Mouse (Mus musculus): ENCODE measurements around the gene Kcnn3. TPM values are rescaled to one million over a fixed set of nuclear protein-coding genes. Genes with fewer than 3 reads are reported as not detected.

The Kcnn3 gene
- polyA plus RNA-seq, 2 experiments, result 4.1 to 5.9 TPM

DNA sequence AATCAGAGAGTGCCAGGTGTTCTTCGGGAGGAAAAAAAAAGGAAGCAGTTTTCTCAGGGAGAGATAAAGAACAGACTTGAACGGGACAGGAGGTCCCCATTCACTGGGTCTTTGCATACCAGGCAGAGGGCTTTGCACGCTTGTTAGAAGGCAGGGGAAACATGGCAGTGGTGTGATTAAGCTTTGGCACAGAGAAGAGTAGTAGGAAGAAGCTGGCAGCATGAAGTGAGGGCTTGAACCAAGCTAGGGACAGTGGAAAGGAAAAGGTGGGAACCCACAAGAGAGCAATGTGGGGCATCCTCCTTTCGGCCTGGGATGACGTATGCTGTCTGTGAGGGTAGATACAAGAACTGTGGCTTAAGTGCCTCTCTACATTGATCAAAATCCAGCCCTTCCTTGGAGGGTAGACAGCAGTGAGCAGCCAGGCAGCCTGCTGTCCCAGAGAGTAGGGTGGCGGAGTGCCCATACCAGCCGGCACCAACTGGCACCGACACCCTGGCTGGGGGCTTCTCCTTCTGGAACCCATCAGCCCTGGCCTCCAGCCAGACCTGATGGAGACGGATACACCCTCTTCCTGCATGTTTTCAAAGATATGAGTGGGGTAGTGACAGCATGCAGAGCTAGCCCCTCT lies 19.9 kb downstream of the Kcnn3 start:
- Histone ChIP-seq H3K4me3 (replicated peaks; ENCODE audit: low read length) (no peak overlapping the region), H3K9ac (ENCODE audit: low read depth, low read length, severe bottlenecking) (no peak overlapping the region), H3K27ac (replicated peaks; ENCODE audit: low read depth, low read length) (no peak overlapping the region), H3K4me2 (replicated peaks; ENCODE audit: low read depth, low read length, severe bottlenecking) (no peak overlapping the region), H3K27me3 (ENCODE audit: control insufficient read depth, insufficient read depth, low read length) (no peaks in the 10 kb centered on the region), H3K36me3 (ENCODE audit: control insufficient read depth, insufficient read depth, low read length) (no peaks in the 10 kb centered on the region), H3K4me1 (ENCODE audit: control insufficient read depth, insufficient read depth, low read length) (no peaks in the 10 kb centered on the region), H3K9me3 (ENCODE audit: control insufficient read depth, low read length) (no peaks in the 10 kb centered on the region)
- no peak for TF ChIP-seq POLR2A (IDR thresholded peaks at IDR 0.05; ENCODE audit: borderline replicate concordance, extremely low read depth, insufficient read depth, insufficient read length)
- no peak for ATAC-seq (ENCODE audit: low FRiP score, low read depth)
- DNase-seq (ENCODE audit: low spot score), result no peak
- WGBS, result 65% methylated on average over 9 of the region's 9 CpGs

DNA sequence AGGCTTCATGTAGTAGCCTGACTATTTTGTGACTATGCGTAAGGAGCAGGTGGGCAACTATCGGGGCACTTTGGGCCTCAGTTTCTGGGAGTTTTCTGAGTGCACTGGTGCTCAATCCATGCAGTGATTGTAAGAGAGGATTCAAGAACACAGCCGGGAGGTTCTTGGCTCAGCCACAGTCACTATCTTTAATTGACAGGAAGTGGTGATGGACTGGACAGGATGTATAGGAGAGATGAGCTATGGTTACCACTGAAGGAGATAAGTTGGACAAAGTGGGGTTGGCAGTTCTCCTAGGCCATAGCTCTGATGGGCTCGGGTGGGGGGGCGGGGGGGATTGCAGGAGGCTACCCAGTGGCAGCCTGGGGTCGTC lies 20.4 kb downstream of the Kcnn3 start:
- Histone ChIP-seq H3K27me3 (ENCODE audit: control insufficient read depth, insufficient read depth, low read length) (no peaks in the 10 kb centered on the region), H3K4me2 (replicated peaks; ENCODE audit: low read depth, low read length, severe bottlenecking) (no peak overlapping the region), H3K4me3 (replicated peaks; ENCODE audit: low read length) (no peak overlapping the region), H3K36me3 (ENCODE audit: control insufficient read depth, insufficient read depth, low read length) (no peaks in the 10 kb centered on the region), H3K9me3 (ENCODE audit: control insufficient read depth, low read length) (no peaks in the 10 kb centered on the region), H3K4me1 (ENCODE audit: control insufficient read depth, insufficient read depth, low read length) (no peaks in the 10 kb centered on the region), H3K27ac (replicated peaks; ENCODE audit: low read depth, low read length) (no peak overlapping the region), H3K9ac (ENCODE audit: low read depth, low read length, severe bottlenecking) (no peak overlapping the region)
- ATAC-seq (ENCODE audit: low FRiP score, low read depth) (no peak), DNase-seq (ENCODE audit: low spot score) (no peak)
- WGBS, result 88% methylated on average over 6 of the region's 6 CpGs
- no peak for TF ChIP-seq POLR2A (IDR thresholded peaks at IDR 0.05; ENCODE audit: borderline replicate concordance, extremely low read depth, insufficient read depth, insufficient read length)

- no peak overlapping the region for H3K9ac ChIP-seq (ENCODE audit: low read depth, low read length, severe bottlenecking)
- ATAC-seq (ENCODE audit: low FRiP score, low read depth) (no peak), DNase-seq (ENCODE audit: low spot score) (no peak)
- H3K9me3 ChIP-seq (ENCODE audit: control insufficient read depth, low read length), result no peaks in the 10 kb centered on the region
- H3K4me3 ChIP-seq (replicated peaks; ENCODE audit: low read length), result no peak overlapping the region
- no peak overlapping the region for H3K27ac ChIP-seq (replicated peaks; ENCODE audit: low read depth, low read length)
- no peak overlapping the region for H3K4me2 ChIP-seq (replicated peaks; ENCODE audit: low read depth, low read length, severe bottlenecking)
- 24% methylated on average over 5 of the region's 5 CpGs for WGBS
- no peaks in the 10 kb centered on the region for H3K36me3 ChIP-seq (ENCODE audit: control insufficient read depth, insufficient read depth, low read length)
- no peaks in the 10 kb centered on the region for H3K4me1 ChIP-seq (ENCODE audit: control insufficient read depth, insufficient read depth, low read length)
- TF ChIP-seq POLR2A (IDR thresholded peaks at IDR 0.05; ENCODE audit: borderline replicate concordance, extremely low read depth, insufficient read depth, insufficient read length), result no peak
- H3K27me3 ChIP-seq (ENCODE audit: control insufficient read depth, insufficient read depth, low read length), result no peaks in the 10 kb centered on the region
These were observed 27.0 kb downstream of the Kcnn3 start for GRCm38 (mm10) chr3:89546951-89547350.

GRCm38 (mm10) chr3:89548805-89549204 lies 28.8 kb downstream of the Kcnn3 start:
- Histone ChIP-seq H3K4me3 (replicated peaks; ENCODE audit: low read length) (no peak overlapping the region), H3K4me1 (ENCODE audit: control insufficient read depth, insufficient read depth, low read length) (no peaks in the 10 kb centered on the region), H3K4me2 (replicated peaks; ENCODE audit: low read depth, low read length, severe bottlenecking) (no peak overlapping the region), H3K36me3 (ENCODE audit: control insufficient read depth, insufficient read depth, low read length) (no peaks in the 10 kb centered on the region), H3K27me3 (ENCODE audit: control insufficient read depth, insufficient read depth, low read length) (no peaks in the 10 kb centered on the region), H3K9ac (ENCODE audit: low read depth, low read length, severe bottlenecking) (no peak overlapping the region), H3K9me3 (ENCODE audit: control insufficient read depth, low read length) (no peaks in the 10 kb centered on the region), H3K27ac (replicated peaks; ENCODE audit: low read depth, low read length) (no peak overlapping the region)
- DNase-seq (ENCODE audit: low spot score) (no peak), ATAC-seq (ENCODE audit: low FRiP score, low read depth) (no peak)
- TF ChIP-seq POLR2A (IDR thresholded peaks at IDR 0.05; ENCODE audit: borderline replicate concordance, extremely low read depth, insufficient read depth, insufficient read length), result no peak
- 70% methylated on average over 2 of the region's 2 CpGs for WGBS

- H3K27me3 ChIP-seq (ENCODE audit: control insufficient read depth, insufficient read depth, low read length), result no peaks in the 10 kb centered on the region
- WGBS, result 57% methylated on average over 4 of the region's 4 CpGs
- H3K4me2 ChIP-seq (replicated peaks; ENCODE audit: low read depth, low read length, severe bottlenecking), result no peak overlapping the region
- no peak for ATAC-seq (ENCODE audit: low FRiP score, low read depth)
- no peaks in the 10 kb centered on the region for H3K4me1 ChIP-seq (ENCODE audit: control insufficient read depth, insufficient read depth, low read length)
- no peak overlapping the region for H3K27ac ChIP-seq (replicated peaks; ENCODE audit: low read depth, low read length)
- H3K9ac ChIP-seq (ENCODE audit: low read depth, low read length, severe bottlenecking), result no peak overlapping the region
- no peak for DNase-seq (ENCODE audit: low spot score)
- no peak overlapping the region for H3K4me3 ChIP-seq (replicated peaks; ENCODE audit: low read length)
- TF ChIP-seq POLR2A (IDR thresholded peaks at IDR 0.05; ENCODE audit: borderline replicate concordance, extremely low read depth, insufficient read depth, insufficient read length), result no peak
- no peaks in the 10 kb centered on the region for H3K36me3 ChIP-seq (ENCODE audit: control insufficient read depth, insufficient read depth, low read length)
- no peaks in the 10 kb centered on the region for H3K9me3 ChIP-seq (ENCODE audit: control insufficient read depth, low read length)
These were observed 29.5 kb downstream of the Kcnn3 start for GRCm38 (mm10) chr3:89549488-89549887.

- no peak for ATAC-seq (ENCODE audit: low FRiP score, low read depth)
- no peak for DNase-seq (ENCODE audit: low spot score)
- no peaks in the 10 kb centered on the region for H3K27me3 ChIP-seq (ENCODE audit: control insufficient read depth, insufficient read depth, low read length)
- no peaks in the 10 kb centered on the region for H3K36me3 ChIP-seq (ENCODE audit: control insufficient read depth, insufficient read depth, low read length)
- H3K4me1 ChIP-seq (ENCODE audit: control insufficient read depth, insufficient read depth, low read length), result no peaks in the 10 kb centered on the region
- H3K9me3 ChIP-seq (ENCODE audit: control insufficient read depth, low read length), result no peaks in the 10 kb centered on the region
- no peak overlapping the region for H3K4me3 ChIP-seq (replicated peaks; ENCODE audit: low read length)
- H3K4me2 ChIP-seq (replicated peaks; ENCODE audit: low read depth, low read length, severe bottlenecking), result no peak overlapping the region
- no peak for TF ChIP-seq POLR2A (IDR thresholded peaks at IDR 0.05; ENCODE audit: borderline replicate concordance, extremely low read depth, insufficient read depth, insufficient read length)
- H3K9ac ChIP-seq (ENCODE audit: low read depth, low read length, severe bottlenecking), result no peak overlapping the region
- no peak overlapping the region for H3K27ac ChIP-seq (replicated peaks; ENCODE audit: low read depth, low read length)
- 74% methylated on average over 2 of the region's 2 CpGs for WGBS
These were observed 31.9 kb downstream of the Kcnn3 start for GRCm38 (mm10) chr3:89551880-89552279.

Data from limb, embryonic 14.5 days (tissue).